9 mouse cellular contexts compared by ENCODE assay signal in the genomic region with DNA sequence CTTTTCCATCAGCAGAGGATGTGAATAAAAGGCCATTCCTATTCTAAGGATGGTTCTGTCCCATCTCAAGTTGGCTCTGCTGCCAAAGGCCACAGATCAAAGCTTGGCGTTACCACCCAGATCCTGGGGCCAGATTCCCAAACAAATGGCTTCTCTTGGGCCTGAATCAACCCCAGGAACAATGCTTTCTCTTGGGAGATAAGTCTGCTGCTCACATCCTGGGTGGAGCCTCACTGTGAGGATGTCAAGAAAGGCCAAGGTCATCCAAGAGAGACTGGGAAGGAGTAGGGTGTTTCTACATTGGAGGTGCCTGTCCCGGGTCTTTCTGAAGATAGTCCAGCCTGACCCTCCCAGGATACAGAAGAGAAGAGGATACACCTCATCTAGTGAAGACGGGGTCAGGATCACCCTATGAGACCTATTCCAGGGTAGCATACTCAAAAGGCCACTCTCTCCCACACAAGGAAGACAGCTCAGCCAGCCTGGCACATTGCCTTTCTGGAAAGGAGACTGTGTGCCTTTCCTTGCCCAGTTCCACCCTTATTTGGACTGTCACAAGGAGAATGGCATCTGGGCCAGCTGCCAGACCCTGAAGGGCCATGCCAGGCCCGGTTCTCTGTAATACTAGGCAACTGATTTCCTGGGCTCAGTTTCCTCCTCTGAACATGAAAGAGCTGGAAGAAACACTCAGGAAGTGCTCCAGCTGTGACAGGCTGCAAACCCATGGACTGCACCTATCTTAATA.
DNase-seq lines count a peak whose midpoint lies in the region; ATAC-seq lines count a peak whose summit lies in the region.
"Had no signal": no experiment of that assay in that cellular context is flagged by ENCODE, and none has a peak within 500 bp of the region (broad histone marks: within the 10 kb centered on the region; RNA-seq: fewer than 3 reads in every experiment).

No protein-coding gene starts in this region.

- WGBS in kidney, embryonic 14.5 days: 77% methylated on average over 4 of the region's 4 CpGs

- H3K36me3 ChIP-seq in kidney, embryonic 14.5 days (ENCODE audit: control insufficient read depth, insufficient read depth, low read length): no peaks in the 10 kb centered on the region
- H3K36me3 ChIP-seq: G1E had no signal

- H3K27me3 ChIP-seq in kidney, embryonic 14.5 days (ENCODE audit: control insufficient read depth, insufficient read depth, low read length): no peaks in the 10 kb centered on the region

- no peak overlapping the region for H3K4me2 ChIP-seq in kidney, embryonic 14.5 days (replicated peaks; ENCODE audit: low read depth, low read length)

- H3K9me3 ChIP-seq in kidney, embryonic 14.5 days (ENCODE audit: control insufficient read depth, low read length): no peaks in the 10 kb centered on the region
- H3K9me3 ChIP-seq: G1E had no signal

- 0 out of 2 replicates have a peak, but pooled peaks cover 8% of the 10 kb centered on the region for H3K4me1 ChIP-seq in kidney, embryonic 14.5 days (ENCODE audit: control insufficient read depth, insufficient read depth, low read length)

- peak; percentile 92 for DNase-seq in kidney, adult 11 months
- DNase-seq in cerebellum, postnatal 10 days: peak; percentile 94 to 95
- peak; percentile 88 for DNase-seq in heart, adult 8-10 months (ENCODE audit: low spot score)
- DNase-seq in kidney, postnatal 36 days: peak; percentile 91 to 93
- peak; percentile 95 for DNase-seq in lung, postnatal 14 days
- DNase-seq in urinary bladder, adult 2 months (ENCODE audit: low spot score): peak; percentile 42
- DNase-seq in thymus, postnatal 14 days: no peak

- H3K27ac ChIP-seq in kidney, embryonic 14.5 days (ENCODE audit: low read depth, low read length): no peak overlapping the region

- H3K4me3 ChIP-seq in kidney, embryonic 14.5 days (ENCODE audit: low read length): no peak overlapping the region

- ATAC-seq in kidney, embryonic 14.5 days (ENCODE audit: low FRiP score, low TSS enrichment): no peak

- no peak overlapping the region for H3K9ac ChIP-seq in kidney, embryonic 14.5 days (ENCODE audit: low read depth, low read length)
